Mouse (Mus musculus) left cerebral cortex, postnatal 4 days (tissue): ENCODE measurements at regions not wholly inside any gene's neighbourhood (a gene's known extent, or its start where the extent isn't known, plus 50 kb on each side); places are given as distances from the start of the nearest gene placed in this dataset.

ENCODE experiments used
- DNase-seq: peaks from one replicate; pipeline ENCODE4 v3.0.0-alpha.2; 2022
- intact Hi-C: fragments of 180-260 bp; cut with DNase I; formaldehyde crosslinking; loops from one replicate; pipeline ENCODE4 v1.15.1; 2025

DNA sequence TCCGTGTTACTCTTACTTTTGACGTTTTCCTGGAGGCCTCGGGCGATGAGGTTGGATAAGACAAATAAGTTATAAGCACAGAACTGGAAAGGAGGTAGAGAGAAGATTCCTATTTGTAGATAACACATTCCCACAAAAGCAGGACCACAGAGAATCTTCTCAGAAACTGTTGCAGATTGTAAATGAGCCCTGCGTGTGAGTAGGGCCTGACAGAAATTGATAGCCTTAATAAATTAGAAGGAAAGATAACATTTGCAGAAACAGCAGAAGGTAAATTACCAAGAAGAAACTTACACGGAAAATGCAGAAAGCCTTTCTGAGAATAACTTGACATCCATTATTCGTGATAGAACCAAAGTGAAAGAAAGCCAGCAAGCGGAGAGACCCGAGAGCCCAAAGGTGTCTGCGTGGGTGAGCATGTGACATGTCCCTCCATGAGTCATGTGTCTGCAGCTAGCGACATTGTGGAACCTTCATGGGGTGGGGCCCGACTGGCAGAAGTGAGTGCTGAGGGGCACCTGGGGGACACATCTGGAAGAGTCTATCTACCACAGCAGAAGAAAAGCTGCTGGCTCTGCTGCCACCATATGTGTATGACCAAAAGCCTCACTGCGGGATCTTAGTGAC is 52.5 kb upstream of the Adtrp start:
- intact Hi-C loops: no loop called here

DNA sequence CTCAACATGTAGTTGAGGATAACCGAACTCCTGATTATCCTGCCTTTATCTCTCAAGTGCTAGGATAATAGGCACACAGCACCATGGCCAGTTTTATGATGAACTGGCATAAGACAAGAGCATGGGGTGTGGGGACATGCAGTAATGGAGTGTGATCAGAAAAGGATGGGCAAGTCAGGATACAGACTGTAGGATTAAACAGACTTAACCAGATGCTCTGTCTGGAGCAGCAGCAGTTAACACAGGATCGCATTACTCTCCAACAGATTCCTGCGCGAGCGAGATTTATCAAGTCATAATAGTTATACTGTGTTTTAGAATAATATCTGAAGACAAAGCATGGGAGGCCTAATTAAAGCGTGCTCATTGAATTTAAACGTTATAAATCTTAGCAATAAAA is 51.8 kb upstream of the Adtrp start:
- DNase-seq: no peak
- intact Hi-C loops: no loop called here

More for the DNA sequence above, 52.5 kb upstream of the Adtrp start:
- no peak for DNase-seq

DNA sequence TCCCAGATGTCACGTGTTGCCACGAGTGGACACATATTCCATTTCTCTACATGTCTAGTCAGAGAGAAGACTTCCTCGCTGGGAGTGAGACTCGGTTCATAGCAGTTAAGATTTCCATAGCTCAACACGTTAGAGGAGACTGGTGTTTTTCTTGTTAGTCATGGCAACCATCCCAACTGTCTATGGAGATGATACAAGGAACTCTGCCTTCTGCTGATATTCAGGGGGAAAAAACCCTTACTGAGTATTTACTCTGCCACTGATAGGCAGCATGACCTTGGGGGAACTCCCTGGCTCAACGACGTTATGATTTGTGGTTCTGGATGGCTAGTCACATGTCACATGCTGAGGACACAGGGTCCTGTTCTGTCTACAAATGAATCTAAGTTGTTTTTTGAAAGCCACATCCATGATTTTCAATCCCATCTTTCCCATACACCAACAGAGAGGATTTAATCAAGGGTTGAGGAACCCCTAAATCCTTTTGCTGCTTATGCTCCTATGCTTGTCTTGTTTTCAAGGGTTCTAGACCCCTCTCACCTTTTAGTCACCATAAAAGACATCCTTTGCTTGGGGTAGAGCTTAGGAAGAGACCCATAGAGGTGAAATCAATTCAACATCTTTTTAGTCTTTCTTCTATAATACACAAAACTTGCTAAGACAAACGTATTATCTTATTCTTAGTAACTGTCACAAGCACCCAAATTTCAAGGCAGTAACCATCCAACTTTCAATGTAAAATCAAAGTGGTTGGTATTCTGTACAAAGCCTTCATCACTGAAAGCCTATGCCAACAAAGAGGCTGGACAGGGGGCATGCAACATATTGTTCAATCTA is 50.2 kb upstream of the Adtrp start:
- DNase-seq: no peak

More for the DNA sequence above, 50.2 kb upstream of the Adtrp start:
- intact Hi-C loops: no loop called here
